Mouse (Mus musculus): Measurements from ENCODE around the gene Clmp. TPM values are rescaled to one million over a fixed set of nuclear protein-coding genes. Genes with fewer than 3 reads are reported as not detected.

Clmp gene
- total and polyA plus RNA-seq, 2 experiments from 2014 or later = 48.8 to 57.0 TPM

GRCm38 (mm10) chr9:40744233-40744632, 58.5 kb downstream of the Clmp start:
- H3K27ac ChIP-seq (ENCODE audit: low read depth, low read length) = no peak overlapping the region
- no peak for TF ChIP-seq CTCF (IDR thresholded peaks at IDR 0.05)

DNA sequence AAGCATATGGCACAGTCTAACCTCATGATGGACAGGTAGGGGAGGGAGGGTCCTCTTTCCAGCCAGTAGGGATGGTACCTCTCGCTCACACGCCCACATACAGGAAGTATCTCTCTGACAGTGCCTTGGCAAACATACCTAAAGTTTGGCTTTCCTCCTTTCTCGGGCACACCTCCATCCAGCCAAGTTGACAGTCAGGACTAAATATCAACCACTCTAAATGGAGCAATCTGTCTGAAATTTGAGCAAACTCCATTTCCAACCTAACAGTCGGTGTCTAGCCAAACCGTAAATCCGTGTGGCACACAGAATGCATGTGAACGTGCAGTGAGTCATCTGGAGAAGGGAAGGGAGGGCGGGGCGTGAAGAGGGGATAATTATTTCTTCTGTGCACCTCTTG, 61.0 kb downstream of the Clmp start:
- Histone ChIP-seq H3K36me3 (ENCODE audit: insufficient read depth, low read length) (no peaks in the 10 kb centered on the region; the same call in 1 of the 2 replicates), H3K27me3 (ENCODE audit: insufficient read depth, low read length) (no peaks in the 10 kb centered on the region), H3K4me3 (ENCODE audit: low read depth, low read length) (no peak overlapping the region), H3K4me2 (ENCODE audit: low read depth, low read length, poor library complexity, severe bottlenecking) (no peak overlapping the region), H3K27ac (ENCODE audit: low read depth, low read length) (no peak overlapping the region), H3K9me3 (ENCODE audit: low read length) (no peaks in the 10 kb centered on the region), H3K9ac (replicated peaks; ENCODE audit: low read length, poor library complexity, severe bottlenecking) (no peak overlapping the region), H3K4me1 (ENCODE audit: insufficient read depth, low read length) (no peaks in the 10 kb centered on the region)
- 83% methylated on average over 9 of the region's 9 CpGs for WGBS
- no peak for DNase-seq (ENCODE audit: low spot score)
- no peak for ATAC-seq (ENCODE audit: low FRiP score)
- TF ChIP-seq CTCF (IDR thresholded peaks at IDR 0.05) = no peak

More at GRCm38 (mm10) chr9:40744233-40744632, 58.5 kb downstream of the Clmp start:
- no peaks in the 10 kb centered on the region for H3K27me3 ChIP-seq (ENCODE audit: insufficient read depth, low read length)
- no peaks in the 10 kb centered on the region for H3K9me3 ChIP-seq (ENCODE audit: low read length)
- H3K36me3 ChIP-seq (ENCODE audit: insufficient read depth, low read length) = no peaks in the 10 kb centered on the region; the same call in 1 of the 2 replicates
- no peak overlapping the region for H3K9ac ChIP-seq (replicated peaks; ENCODE audit: low read length, poor library complexity, severe bottlenecking)
- H3K4me2 ChIP-seq (ENCODE audit: low read depth, low read length, poor library complexity, severe bottlenecking) = no peak overlapping the region
- ATAC-seq (ENCODE audit: low FRiP score) (no peak), DNase-seq (ENCODE audit: low spot score) (no peak)
- 52% methylated on average over 3 of the region's 3 CpGs for WGBS
- no peaks in the 10 kb centered on the region for H3K4me1 ChIP-seq (ENCODE audit: insufficient read depth, low read length)
- H3K4me3 ChIP-seq (ENCODE audit: low read depth, low read length) = no peak overlapping the region

GRCm38 (mm10) chr9:40747249-40747648, 61.5 kb downstream of the Clmp start:
- ATAC-seq (ENCODE audit: low FRiP score) (no peak), DNase-seq (ENCODE audit: low spot score) (no peak)
- no peak for TF ChIP-seq CTCF (IDR thresholded peaks at IDR 0.05)
- no peak overlapping the region for H3K27ac ChIP-seq (ENCODE audit: low read depth, low read length)
- H3K4me2 ChIP-seq (ENCODE audit: low read depth, low read length, poor library complexity, severe bottlenecking) = no peak overlapping the region
- H3K9me3 ChIP-seq (ENCODE audit: low read length) = no peaks in the 10 kb centered on the region
- no peaks in the 10 kb centered on the region for H3K27me3 ChIP-seq (ENCODE audit: insufficient read depth, low read length)
- H3K4me1 ChIP-seq (ENCODE audit: insufficient read depth, low read length) = no peaks in the 10 kb centered on the region
- H3K4me3 ChIP-seq (ENCODE audit: low read depth, low read length) = no peak overlapping the region
- H3K36me3 ChIP-seq (ENCODE audit: insufficient read depth, low read length) = no peaks in the 10 kb centered on the region; the same call in 1 of the 2 replicates
- WGBS = 86% methylated on average over 9 of the region's 9 CpGs
- no peak overlapping the region for H3K9ac ChIP-seq (replicated peaks; ENCODE audit: low read length, poor library complexity, severe bottlenecking)

DNA sequence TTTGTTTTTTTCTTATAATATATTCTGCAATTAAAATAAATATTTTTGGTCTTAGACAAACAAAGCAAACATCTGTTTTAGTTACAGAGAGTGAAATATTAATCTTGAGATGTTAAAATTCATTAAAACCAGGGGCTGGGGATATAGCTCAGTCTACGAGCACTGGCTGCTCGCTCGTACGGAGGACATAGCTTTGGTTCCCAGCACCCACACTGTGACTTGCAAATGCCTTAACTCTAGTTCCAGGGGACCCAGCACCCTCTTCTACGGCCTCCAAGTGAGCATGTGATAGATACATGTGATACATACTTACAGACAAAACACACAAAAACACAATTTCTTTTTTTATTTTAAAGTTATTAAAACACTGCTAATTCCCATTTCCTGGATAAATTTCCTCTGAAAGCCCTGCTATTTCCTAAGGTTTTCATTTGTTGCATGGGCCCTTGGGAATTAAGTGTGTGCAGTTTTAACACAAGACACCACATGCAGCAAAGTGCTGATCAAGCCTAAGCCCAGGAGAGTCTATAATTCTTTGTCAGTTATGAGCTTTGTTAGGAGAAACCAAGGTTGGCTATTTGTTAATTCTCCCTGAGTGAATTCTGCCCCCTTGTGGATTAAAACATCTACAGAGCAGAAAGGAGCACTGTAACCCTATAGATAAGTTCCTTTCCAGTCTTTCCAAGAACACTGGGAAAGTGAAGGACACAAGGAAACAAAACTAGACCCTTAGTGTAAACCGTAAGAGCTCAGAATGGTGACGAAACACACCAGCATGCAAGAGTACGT, 64.3 kb downstream of the Clmp start:
- peak; percentile 85 for TF ChIP-seq CTCF (IDR thresholded peaks at IDR 0.05)
- no peak overlapping the region for H3K27ac ChIP-seq (ENCODE audit: low read depth, low read length)
- H3K27me3 ChIP-seq (ENCODE audit: insufficient read depth, low read length) = no peaks in the 10 kb centered on the region
- DNase-seq (ENCODE audit: low spot score) = peak; percentile 79
- H3K4me3 ChIP-seq (ENCODE audit: low read depth, low read length) = no peak overlapping the region
- no peaks in the 10 kb centered on the region for H3K4me1 ChIP-seq (ENCODE audit: insufficient read depth, low read length)
- 75% methylated on average over 8 of the region's 8 CpGs for WGBS
- no peak for ATAC-seq (ENCODE audit: low FRiP score)
- no peaks in the 10 kb centered on the region for H3K9me3 ChIP-seq (ENCODE audit: low read length)
- H3K36me3 ChIP-seq (ENCODE audit: insufficient read depth, low read length) = no peaks in the 10 kb centered on the region; the same call in 1 of the 2 replicates
- no peak overlapping the region for H3K4me2 ChIP-seq (ENCODE audit: low read depth, low read length, poor library complexity, severe bottlenecking)
- no peak overlapping the region for H3K9ac ChIP-seq (replicated peaks; ENCODE audit: low read length, poor library complexity, severe bottlenecking)

GRCm38 (mm10) chr9:40751749-40752148, 66.0 kb downstream of the Clmp start:
- H3K36me3 ChIP-seq (ENCODE audit: insufficient read depth, low read length) = no peaks in the 10 kb centered on the region
- WGBS = 44% methylated on average over 3 of the region's 3 CpGs
- H3K27ac ChIP-seq (ENCODE audit: low read depth, low read length) = no peak overlapping the region
- DNase-seq (ENCODE audit: low spot score) (no peak), ATAC-seq (ENCODE audit: low FRiP score) (no peak)
- H3K4me2 ChIP-seq (ENCODE audit: low read depth, low read length, poor library complexity, severe bottlenecking) = no peak overlapping the region
- no peaks in the 10 kb centered on the region for H3K9me3 ChIP-seq (ENCODE audit: low read length)
- no peak overlapping the region for H3K4me3 ChIP-seq (ENCODE audit: low read depth, low read length)
- H3K4me1 ChIP-seq (ENCODE audit: insufficient read depth, low read length) = peaks cover under 1% of the 10 kb centered on the region; the same call in 1 of the 2 replicates
- TF ChIP-seq CTCF (IDR thresholded peaks at IDR 0.05) = peak; percentile 62
- no peak overlapping the region for H3K9ac ChIP-seq (replicated peaks; ENCODE audit: low read length, poor library complexity, severe bottlenecking)
- no peaks in the 10 kb centered on the region for H3K27me3 ChIP-seq (ENCODE audit: insufficient read depth, low read length)

DNA sequence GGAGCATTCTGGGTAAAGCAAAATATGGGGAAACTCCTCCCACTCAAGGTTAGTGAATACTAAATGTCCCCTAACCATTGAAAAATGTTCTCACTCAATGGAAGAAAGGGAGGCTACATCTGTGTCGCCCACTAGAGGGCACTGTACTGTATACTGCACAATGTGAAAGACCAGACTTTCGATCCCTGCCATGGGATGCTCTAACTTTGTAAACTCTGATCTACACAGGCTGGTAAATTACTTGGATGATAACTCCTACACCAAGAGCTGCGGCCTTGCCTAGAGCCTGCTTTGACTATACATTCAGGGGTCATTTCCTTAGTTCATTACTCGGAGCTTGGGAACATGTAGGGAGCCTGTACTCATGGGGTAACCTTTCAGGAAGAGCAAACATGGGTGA, 70.6 kb downstream of the Clmp start:
- Histone ChIP-seq H3K9ac (replicated peaks; ENCODE audit: low read length, poor library complexity, severe bottlenecking) (no peak overlapping the region), H3K4me2 (ENCODE audit: low read depth, low read length, poor library complexity, severe bottlenecking) (no peak overlapping the region), H3K27ac (ENCODE audit: low read depth, low read length) (no peak overlapping the region), H3K9me3 (ENCODE audit: low read length) (no peaks in the 10 kb centered on the region), H3K27me3 (ENCODE audit: insufficient read depth, low read length) (no peaks in the 10 kb centered on the region), H3K36me3 (ENCODE audit: insufficient read depth, low read length) (no peaks in the 10 kb centered on the region), H3K4me1 (ENCODE audit: insufficient read depth, low read length) (peaks cover 5% of the 10 kb centered on the region), H3K4me3 (ENCODE audit: low read depth, low read length) (no peak overlapping the region)
- WGBS = 21% methylated on average over 4 of the region's 4 CpGs
- DNase-seq (ENCODE audit: low spot score) (peak; percentile 84), ATAC-seq (ENCODE audit: low FRiP score) (0 out of 2 replicates have a peak, but pooled peaks have one; percentile 45)
- peak; percentile 90 for TF ChIP-seq CTCF (IDR thresholded peaks at IDR 0.05)

Data from midbrain, postnatal 0 days (tissue).